24 mouse cellular contexts compared by ENCODE assay signal in genomic region chr10:99349125-99349716, GRCm38 (mm10).
DNase-seq lines count a peak whose midpoint lies in the region; ATAC-seq and TF ChIP-seq lines count a peak whose summit lies in the region.
"Had no signal": no experiment of that assay in that cellular context is flagged by ENCODE, and none has a peak within 500 bp of the region (broad histone marks: within the 10 kb centered on the region; RNA-seq: fewer than 3 reads in every experiment).

No protein-coding gene starts in this region.

- H3K27me3 ChIP-seq in liver, adult 2 months (ENCODE audit: control insufficient read depth, insufficient read depth, low read length) = no peaks in the 10 kb centered on the region
- H3K27me3 ChIP-seq in liver, embryonic 12.5 days (replicated peaks) = no peaks in the 10 kb centered on the region
- H3K27me3 ChIP-seq: hindbrain, embryonic 12.5 days; intestine, embryonic 15.5 days; liver, embryonic 13.5 days; lung, embryonic 15.5 days; megakaryocyte, embryonic 14.5 days; stomach, embryonic 15.5 days had no signal

- H3K4me2 ChIP-seq in liver, embryonic 12.5 days = no peak overlapping the region
- H3K4me2 ChIP-seq: hindbrain, embryonic 12.5 days; intestine, embryonic 15.5 days; liver, embryonic 13.5 days; lung, embryonic 15.5 days; stomach, embryonic 15.5 days had no signal

- H3K79me2 ChIP-seq in liver, adult 2 months (ENCODE audit: control insufficient read depth, insufficient read depth, low read length) = no peaks in the 10 kb centered on the region

- H3K4me1 ChIP-seq in liver, adult 2 months (ENCODE audit: control insufficient read depth, insufficient read depth, low read length) = peaks cover 7% of the 10 kb centered on the region; the same call in 1 of the 2 replicates
- no peaks in the 10 kb centered on the region for H3K4me1 ChIP-seq in liver, embryonic 12.5 days
- H3K4me1 ChIP-seq: hindbrain, embryonic 12.5 days; intestine, embryonic 15.5 days; liver, embryonic 13.5 days; lung, embryonic 15.5 days; megakaryocyte, embryonic 14.5 days; stomach, embryonic 15.5 days had no signal

- no peak for TF ChIP-seq POLR2A in liver, adult 2 months (IDR thresholded peaks at IDR 0.05; ENCODE audit: extremely low read depth, insufficient read depth, low read length)

- ATAC-seq in cerebellum, adult (ENCODE audit: insufficient number of reproducible peaks, low FRiP score, low TSS enrichment) = peak; percentile 99
- no peak for ATAC-seq in liver, embryonic 12.5 days
- 0 out of 2 replicates have a peak, but pooled peaks have one; percentile 18 for ATAC-seq in megakaryocyte, adult 5-6 weeks (ENCODE audit: poor library complexity, severe bottlenecking)
- ATAC-seq: forebrain, postnatal 0 days; intestine, embryonic 15.5 days had no signal

- H3K27ac ChIP-seq in liver, adult 2 months (replicated peaks; ENCODE audit: insufficient read depth, low read depth, low read length) = no peak overlapping the region
- H3K27ac ChIP-seq in liver, embryonic 12.5 days = no peak overlapping the region
- H3K27ac ChIP-seq: hindbrain, embryonic 12.5 days; intestine, embryonic 15.5 days; left cerebral cortex, adult 2 months; limb, embryonic 10.5 days; liver, embryonic 13.5 days; lung, embryonic 15.5 days; stomach, embryonic 15.5 days had no signal

- DNase-seq in cerebellum, postnatal 4 days (ENCODE audit: low spot score in 2 of 2) = no peak
- peak; percentile 76 for DNase-seq in liver, adult 2 months (ENCODE audit: extremely low read depth, low read depth, low spot score)
- DNase-seq in cerebellum, adult 9-10 months = peak; percentile 79
- DNase-seq in thymus, postnatal 36 days = no peak
- no peak for DNase-seq in layer of hippocampus, adult 11-12 months (ENCODE audit: low spot score)
- DNase-seq: adrenal gland, postnatal 14 days; forebrain, postnatal 0 days; kidney, postnatal 36 days; layer of hippocampus, adult 9-11 months; liver, embryonic 13.5 days; midbrain, embryonic 14.5 days; right cerebral cortex, postnatal 25 days; thymus, adult 18-20 months had no signal

- WGBS in liver, adult 2 months = 52% methylated on average over 3 of the region's 3 CpGs
- 52% methylated on average over 3 of the region's 3 CpGs for WGBS in liver, embryonic 12.5 days (ENCODE audit: insufficient replicate concordance)

- H3K9ac ChIP-seq in liver, adult 2 months (ENCODE audit: low read depth, low read length) = no peak overlapping the region
- H3K9ac ChIP-seq in liver, embryonic 12.5 days = no peak overlapping the region
- H3K9ac ChIP-seq: forebrain, postnatal 0 days; hindbrain, embryonic 12.5 days; intestine, embryonic 15.5 days; liver, embryonic 13.5 days; lung, embryonic 15.5 days; stomach, embryonic 15.5 days had no signal

- TF ChIP-seq CTCF in liver, adult 2 months (IDR thresholded peaks at IDR 0.05; ENCODE audit: low read depth, low read length) = no peak

- no peaks in the 10 kb centered on the region for H3K9me3 ChIP-seq in liver, embryonic 12.5 days (replicated peaks)
- H3K9me3 ChIP-seq: hindbrain, embryonic 12.5 days; intestine, embryonic 15.5 days; limb, embryonic 10.5 days; liver, embryonic 13.5 days; lung, embryonic 15.5 days; megakaryocyte, embryonic 14.5 days; stomach, embryonic 15.5 days had no signal

- no peak overlapping the region for H3K4me3 ChIP-seq in liver, adult 2 months (ENCODE audit: insufficient read depth, low read depth, low read length)
- no peak overlapping the region for H3K4me3 ChIP-seq in liver, embryonic 12.5 days
- H3K4me3 ChIP-seq: hindbrain, embryonic 12.5 days; intestine, embryonic 15.5 days; left cerebral cortex, adult 2 months; limb, embryonic 10.5 days; liver, embryonic 13.5 days; lung, embryonic 15.5 days; megakaryocyte, embryonic 14.5 days; myocyte; stomach, embryonic 15.5 days had no signal

- H3K36me3 ChIP-seq in liver, adult 2 months (ENCODE audit: control insufficient read depth, insufficient read depth, low read length) = no peaks in the 10 kb centered on the region
- no peaks in the 10 kb centered on the region for H3K36me3 ChIP-seq in liver, embryonic 12.5 days
- H3K36me3 ChIP-seq: hindbrain, embryonic 12.5 days; intestine, embryonic 15.5 days; limb, embryonic 10.5 days; liver, embryonic 13.5 days; lung, embryonic 15.5 days; stomach, embryonic 15.5 days had no signal

Comparison
In these comparisons a context has a peak if more than half of its experiments do, and no peak if none do; other contexts are left out.
1. DNase-seq: peak in liver, adult 2 months (single experiment) and cerebellum, adult 9-10 months (single experiment); none in cerebellum, postnatal 4 days (0 of 2), thymus, postnatal 36 days (0 of 2) and layer of hippocampus, adult 11-12 months (single experiment).